Mouse (Mus musculus) left cerebral cortex, postnatal 4 days (tissue): ENCODE results near the gene Clasp1. TPM values are rescaled to one million over a fixed set of nuclear protein-coding genes. Genes with fewer than 3 reads are reported as not detected.

Source experiments
- DNase-seq: peaks from one replicate; pipeline ENCODE4 v3.0.0-alpha.2; 2022
- intact Hi-C: fragments of 180-260 bp; cut with DNase I; formaldehyde crosslinking; loops from one replicate; pipeline ENCODE4 v1.15.1; 2025
- total RNA-seq, 2 experiments: library from RNA; stranded (reverse); gene quantifications; 2 replicates each; pipeline ENCODE4 v1.2.3; 2021

Clasp1 gene
- total RNA-seq, 2 experiments from 2014 or later: 219 to 233 TPM

DNA sequence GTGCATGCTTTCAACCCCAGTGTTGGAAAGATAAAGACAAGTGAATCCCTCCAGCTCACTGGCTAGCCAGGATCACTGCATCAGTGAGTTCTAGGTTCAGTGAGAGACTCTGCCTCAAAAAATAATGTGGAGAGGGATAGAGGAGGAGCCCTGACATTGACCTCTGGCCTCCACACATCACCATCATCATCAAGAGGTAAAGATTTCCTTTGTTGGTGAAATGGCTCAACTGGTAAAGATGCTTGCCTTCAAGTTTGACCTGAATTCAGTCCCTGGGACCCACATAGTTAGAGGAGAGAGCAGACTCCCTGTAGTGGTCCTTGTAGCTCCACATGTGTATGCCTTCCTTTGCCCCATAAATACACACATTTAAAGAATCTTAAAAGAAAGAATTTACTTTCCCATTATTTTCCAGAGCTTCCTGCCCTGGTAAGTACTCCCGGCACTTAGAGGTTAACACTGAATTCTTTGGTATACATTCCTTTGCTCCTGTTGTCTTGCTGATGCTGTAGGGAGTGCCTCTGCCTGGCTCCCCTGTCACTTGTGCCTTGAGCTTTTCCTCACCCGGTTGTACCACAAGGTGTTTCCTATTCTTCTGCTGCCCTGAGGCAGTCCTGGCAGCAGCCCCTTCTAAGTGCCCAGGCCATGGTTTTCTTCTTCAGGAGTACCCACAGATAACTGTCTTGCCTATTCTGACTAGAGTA lies 253.6 kb downstream of the Clasp1 start:
- no peak for DNase-seq
- intact Hi-C loops: no loop called here

DNA sequence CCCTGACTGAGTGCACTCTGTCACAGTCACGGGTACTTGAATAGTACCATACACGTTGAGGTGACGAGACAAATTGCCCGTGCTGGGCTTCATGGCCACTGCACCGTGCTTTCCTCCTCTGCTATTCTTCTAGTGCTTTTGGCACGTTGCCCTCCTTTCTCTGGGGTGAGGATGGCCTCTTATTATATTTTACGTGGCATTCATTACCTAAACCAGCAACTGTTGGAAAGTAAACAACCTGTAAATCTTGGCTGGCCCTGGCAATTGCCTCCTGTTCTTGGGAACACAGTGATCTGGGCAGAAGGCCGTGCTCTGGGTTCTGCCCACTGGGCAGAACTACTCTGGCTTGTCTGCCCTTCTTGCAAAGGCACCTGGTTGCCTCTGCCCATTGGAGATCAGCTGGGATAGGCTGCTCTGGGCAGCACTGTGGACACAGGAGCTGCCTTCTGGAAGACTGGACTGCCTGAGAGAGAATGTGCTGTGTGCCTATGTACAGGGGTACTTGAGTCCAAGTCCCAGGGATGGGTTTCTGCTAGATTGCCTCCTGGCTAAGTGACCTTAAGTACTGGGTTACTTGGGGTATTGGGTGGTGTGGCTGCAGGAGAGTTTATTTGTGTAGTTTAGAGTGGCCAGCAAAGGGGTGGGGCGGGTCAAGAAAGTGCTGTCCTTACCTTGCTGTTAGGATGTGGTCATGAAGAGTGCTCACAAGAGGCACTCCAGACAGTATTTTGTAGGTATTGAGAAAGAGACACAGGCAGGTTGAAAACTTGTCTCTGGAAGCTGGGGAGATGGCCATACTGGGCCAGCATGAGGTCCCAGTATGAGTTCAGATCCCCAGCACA lies 254.5 kb downstream of the Clasp1 start:
- intact Hi-C loops: no loop called here
- no peak for DNase-seq

DNA sequence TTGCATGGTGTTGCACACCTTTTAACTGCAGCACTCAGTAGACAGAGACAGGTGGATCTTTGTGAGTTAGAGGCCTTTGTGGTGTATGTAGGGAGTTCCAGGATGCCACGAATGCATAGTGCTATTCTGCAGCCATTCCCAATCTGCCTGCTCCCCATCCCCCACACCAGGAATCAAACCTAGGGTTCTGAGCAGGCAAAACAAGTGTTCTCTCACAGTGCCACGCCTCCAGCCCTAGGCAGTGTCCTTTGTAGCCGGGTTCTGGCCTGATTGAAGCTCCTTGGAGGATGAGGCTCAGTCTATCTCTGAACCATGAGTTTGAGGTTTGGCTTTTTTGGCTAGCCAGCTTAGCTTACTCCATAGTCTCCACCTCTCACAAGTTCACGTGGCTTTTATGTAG lies 256.8 kb downstream of the Clasp1 start:
- intact Hi-C loops: no loop called here
- DNase-seq: no peak

DNA sequence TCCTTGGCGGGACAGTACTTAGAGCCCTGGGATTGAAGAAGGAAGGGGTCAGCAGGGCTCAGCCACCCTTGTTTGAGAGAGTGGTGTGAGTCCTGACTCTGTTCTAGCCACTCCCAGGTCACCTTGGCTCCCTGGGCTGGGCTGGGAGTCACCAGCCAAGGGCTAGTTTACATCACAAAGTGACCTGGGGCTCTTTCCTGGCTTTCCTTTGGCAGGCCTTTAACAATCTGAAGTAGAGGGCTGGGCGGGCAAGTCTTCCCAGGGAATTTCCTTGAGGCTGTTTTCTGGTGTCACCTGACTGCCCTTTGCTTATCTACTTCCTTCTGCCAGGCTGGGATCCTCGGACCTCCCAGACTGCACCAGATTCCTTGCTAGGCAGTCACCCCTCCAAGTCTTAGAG lies 259.2 kb downstream of the Clasp1 start:
- DNase-seq: no peak
- intact Hi-C loops: no loop called here

DNA sequence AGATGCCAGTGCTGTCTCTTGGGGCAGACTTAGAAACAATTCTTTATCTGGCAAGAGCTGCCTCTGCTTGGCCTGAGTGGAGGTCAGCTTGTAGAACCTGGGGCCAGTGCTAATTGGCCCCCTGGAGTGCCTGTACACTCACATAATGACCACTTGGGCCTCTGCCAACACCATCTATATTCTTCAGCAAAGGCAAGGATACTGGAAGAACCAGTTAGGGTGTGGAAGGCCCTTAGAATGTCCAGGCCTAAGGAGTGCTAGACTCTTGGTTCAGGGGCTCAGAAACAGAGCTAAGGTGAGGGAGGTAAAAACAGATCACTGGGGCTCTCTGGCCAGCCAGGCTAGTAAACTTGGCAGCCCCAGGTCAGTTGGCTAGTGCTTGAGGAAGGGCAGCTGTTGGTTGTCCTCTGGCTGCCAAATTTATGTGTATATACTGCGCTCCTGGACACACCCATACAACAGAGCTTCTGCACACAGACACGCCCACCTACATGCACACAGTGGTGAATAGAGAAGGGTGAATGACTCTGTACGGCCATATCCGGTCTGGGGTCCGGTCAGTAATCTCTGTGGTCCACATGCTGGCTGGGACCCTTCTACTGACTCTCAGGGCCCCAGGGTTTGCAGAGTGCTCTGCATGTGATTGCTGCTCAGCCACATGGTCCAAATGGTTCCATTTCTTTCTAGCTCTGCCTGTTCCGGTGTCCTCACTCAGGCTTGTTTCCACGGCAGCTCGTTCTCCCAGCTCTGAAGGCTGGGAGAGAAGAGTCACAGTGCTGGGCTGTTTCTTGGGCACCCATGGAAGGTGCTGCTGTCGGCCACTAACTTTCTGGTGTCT lies 261.3 kb downstream of the Clasp1 start:
- intact Hi-C loops: no loop called here
- DNase-seq: peak; percentile 19

DNA sequence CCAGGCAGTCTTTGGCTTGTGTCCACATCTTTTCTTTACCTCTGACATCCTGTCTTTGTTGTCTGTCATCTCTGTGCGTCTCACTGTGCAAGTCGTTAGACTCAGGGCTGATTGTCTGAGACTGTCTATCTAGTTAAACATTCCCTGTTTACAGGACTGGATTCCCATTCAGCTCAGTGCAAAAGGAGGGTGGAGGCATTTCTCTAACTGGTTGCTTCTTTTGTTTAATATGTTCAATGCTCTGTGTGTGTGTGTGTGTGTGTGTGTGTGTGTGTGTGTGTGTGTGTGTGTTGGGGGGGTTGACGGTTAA lies 261.9 kb downstream of the Clasp1 start:
- no peak for DNase-seq
- intact Hi-C loops: no loop called here

DNA sequence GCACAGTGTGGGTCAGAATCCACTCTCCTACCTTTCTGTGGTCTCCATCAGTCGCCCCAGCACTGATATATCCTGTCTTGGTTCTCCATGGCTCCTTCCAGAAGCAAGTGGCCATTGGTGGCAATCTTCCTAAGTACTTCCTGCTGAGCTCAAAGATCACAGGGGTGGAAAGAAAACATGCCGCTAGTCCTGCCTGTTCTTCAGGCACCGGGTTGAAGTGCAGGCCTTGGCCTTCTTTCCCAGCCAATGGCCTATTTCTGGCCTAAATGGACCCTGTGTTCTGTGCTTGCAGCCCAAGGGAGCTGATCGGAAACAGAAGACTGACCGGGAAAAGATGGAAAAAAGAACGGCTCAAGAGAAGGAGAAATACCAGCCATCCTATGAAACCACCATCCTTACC lies 269.9 kb downstream of the Clasp1 start:
- intact Hi-C loops: no loop called here
- DNase-seq: no peak

DNA sequence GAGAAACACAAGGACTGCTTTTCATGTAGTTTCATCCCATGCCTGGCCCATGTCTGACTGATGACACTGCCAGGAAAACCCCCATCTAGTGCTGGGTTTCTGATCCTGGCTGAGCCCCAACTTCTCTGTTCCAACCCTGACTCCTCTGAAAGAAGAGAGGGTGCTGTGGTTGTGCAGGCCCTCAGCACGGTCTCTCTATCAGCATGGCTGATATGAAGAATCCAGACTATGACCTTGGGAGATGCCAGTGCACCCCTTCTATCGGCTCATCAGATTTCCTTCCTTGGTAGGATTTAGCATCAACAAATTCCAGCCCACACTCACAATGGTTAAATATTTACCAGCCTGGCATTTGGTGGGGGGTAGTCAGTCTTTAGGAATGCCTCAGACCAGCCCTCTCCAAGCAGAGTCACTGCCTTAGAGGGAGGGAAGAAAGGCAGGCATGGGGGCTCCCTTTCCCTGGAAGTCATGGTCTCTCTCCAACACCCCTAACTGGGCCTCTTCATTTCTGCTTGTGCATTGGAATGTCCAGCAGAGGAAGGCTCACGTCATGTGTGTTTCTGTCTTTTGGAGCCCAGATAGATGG lies 272.1 kb downstream of the Clasp1 start:
- no peak for DNase-seq
- intact Hi-C loops: no loop called here

Other genes starting within 250 kb of the Clasp1 start
- not detected for gene Gm29106, start 212.5 kb upstream of the Clasp1 start, total RNA-seq
- gene Tsn, start 77.3 kb upstream of the Clasp1 start, total RNA-seq: 100 to 1,000 TPM; 179 to 180 TPM
- 10 to 100 TPM; 40.0 to 42.1 TPM for gene Nifk, start 67.2 kb upstream of the Clasp1 start, total RNA-seq
- gene Tfcp2l1, start 238.9 kb downstream of the Clasp1 start, total RNA-seq: 1 to 10 TPM; 1.8 to 2.3 TPM